Mouse (Mus musculus): ENCODE data around the gene Krcc1. TPM values are rescaled to one million over a fixed set of nuclear protein-coding genes. Genes with fewer than 3 reads are reported as not detected.

Gene Krcc1
- total RNA-seq (2017) = 140 to 151 TPM (median 149 TPM) in 3 replicates

GRCm38 (mm10) chr6:71271389-71272315 lies at the start of gene Krcc1:
Krcc1 (plus strand) TSS chr6:71271677.
- peak; percentile 95 for ATAC-seq (replicated peaks; ENCODE audit: insufficient number of reproducible peaks, low FRiP score, low TSS enrichment, poor library complexity, severe bottlenecking)

GRCm38 (mm10) chr6:71224184-71224943 lies 47.1 kb upstream of the Krcc1 start:
- no peak for ATAC-seq (replicated peaks; ENCODE audit: insufficient number of reproducible peaks, low FRiP score, low TSS enrichment, poor library complexity, severe bottlenecking)

GRCm38 (mm10) chr6:71226544-71226943 lies 44.9 kb upstream of the Krcc1 start:
- ATAC-seq (replicated peaks; ENCODE audit: insufficient number of reproducible peaks, low FRiP score, low TSS enrichment, poor library complexity, severe bottlenecking) = no peak

GRCm38 (mm10) chr6:71227157-71227770 lies 44.2 kb upstream of the Krcc1 start:
- ATAC-seq (replicated peaks; ENCODE audit: insufficient number of reproducible peaks, low FRiP score, low TSS enrichment, poor library complexity, severe bottlenecking) = no peak

- no peak for ATAC-seq (replicated peaks; ENCODE audit: insufficient number of reproducible peaks, low FRiP score, low TSS enrichment, poor library complexity, severe bottlenecking)
Observed at GRCm38 (mm10) chr6:71235121-71235520, 36.4 kb upstream of the Krcc1 start.

GRCm38 (mm10) chr6:71235944-71236343 lies 35.5 kb upstream of the Krcc1 start:
- no peak for ATAC-seq (replicated peaks; ENCODE audit: insufficient number of reproducible peaks, low FRiP score, low TSS enrichment, poor library complexity, severe bottlenecking)

GRCm38 (mm10) chr6:71236506-71236905 lies 35.0 kb upstream of the Krcc1 start:
- no peak for ATAC-seq (replicated peaks; ENCODE audit: insufficient number of reproducible peaks, low FRiP score, low TSS enrichment, poor library complexity, severe bottlenecking)

- ATAC-seq (replicated peaks; ENCODE audit: insufficient number of reproducible peaks, low FRiP score, low TSS enrichment, poor library complexity, severe bottlenecking) = no peak
Observed at GRCm38 (mm10) chr6:71237031-71237431, 34.4 kb upstream of the Krcc1 start.

GRCm38 (mm10) chr6:71239069-71239750 lies 32.3 kb upstream of the Krcc1 start:
- ATAC-seq (replicated peaks; ENCODE audit: insufficient number of reproducible peaks, low FRiP score, low TSS enrichment, poor library complexity, severe bottlenecking) = no peak

GRCm38 (mm10) chr6:71240831-71241230 lies 30.6 kb upstream of the Krcc1 start:
- no peak for ATAC-seq (replicated peaks; ENCODE audit: insufficient number of reproducible peaks, low FRiP score, low TSS enrichment, poor library complexity, severe bottlenecking)

GRCm38 (mm10) chr6:71242811-71243210 lies 28.7 kb upstream of the Krcc1 start:
- ATAC-seq (replicated peaks; ENCODE audit: insufficient number of reproducible peaks, low FRiP score, low TSS enrichment, poor library complexity, severe bottlenecking) = no peak

- no peak for ATAC-seq (replicated peaks; ENCODE audit: insufficient number of reproducible peaks, low FRiP score, low TSS enrichment, poor library complexity, severe bottlenecking)
Observed at GRCm38 (mm10) chr6:71243258-71243657, 28.2 kb upstream of the Krcc1 start.

- ATAC-seq (replicated peaks; ENCODE audit: insufficient number of reproducible peaks, low FRiP score, low TSS enrichment, poor library complexity, severe bottlenecking) = no peak
Observed at GRCm38 (mm10) chr6:71248420-71248819, 23.1 kb upstream of the Krcc1 start.

GRCm38 (mm10) chr6:71249615-71250014 lies 21.9 kb upstream of the Krcc1 start:
- no peak for ATAC-seq (replicated peaks; ENCODE audit: insufficient number of reproducible peaks, low FRiP score, low TSS enrichment, poor library complexity, severe bottlenecking)

- no peak for ATAC-seq (replicated peaks; ENCODE audit: insufficient number of reproducible peaks, low FRiP score, low TSS enrichment, poor library complexity, severe bottlenecking)
Observed at GRCm38 (mm10) chr6:71250951-71251350, 20.5 kb upstream of the Krcc1 start.

- no peak for ATAC-seq (replicated peaks; ENCODE audit: insufficient number of reproducible peaks, low FRiP score, low TSS enrichment, poor library complexity, severe bottlenecking)
Observed at GRCm38 (mm10) chr6:71254456-71254855, 17.0 kb upstream of the Krcc1 start.

GRCm38 (mm10) chr6:71256166-71256565 lies 15.3 kb upstream of the Krcc1 start:
- no peak for ATAC-seq (replicated peaks; ENCODE audit: insufficient number of reproducible peaks, low FRiP score, low TSS enrichment, poor library complexity, severe bottlenecking)

GRCm38 (mm10) chr6:71257375-71257774 lies 14.1 kb upstream of the Krcc1 start:
- ATAC-seq (replicated peaks; ENCODE audit: insufficient number of reproducible peaks, low FRiP score, low TSS enrichment, poor library complexity, severe bottlenecking) = no peak

GRCm38 (mm10) chr6:71258562-71258961 lies 12.9 kb upstream of the Krcc1 start:
- ATAC-seq (replicated peaks; ENCODE audit: insufficient number of reproducible peaks, low FRiP score, low TSS enrichment, poor library complexity, severe bottlenecking) = no peak
